Mouse (Mus musculus) cerebellum, postnatal 4 days (tissue): Measurements from ENCODE around the gene Sypl2.
"Not testable (repeated sequence)": the region's sequence is repeated elsewhere in the genome, so short reads cannot be mapped to it uniquely, and the experiment has no call there.

Experiments
- DNase-seq, 2 experiments: peaks; one replicate each; pipeline ENCODE4 v3.0.0; 2022; ENCODE audit warnings: low spot score in 2 of 2, mixed read lengths in 1 of 2

Gene Sypl2

GRCm38 (mm10) chr3:108226558-108227350 lies at the start of gene Sypl2:
Gene Sypl2, minus strand, starts transcription at chr3:108226648.
- peak in 1 of 2 experiments; percentile 43 for DNase-seq

- DNase-seq = no peak
Measured at GRCm38 (mm10) chr3:108259319-108259718, 32.9 kb upstream of the Sypl2 start.

- DNase-seq = no peak
Measured at GRCm38 (mm10) chr3:108257831-108258500, 31.5 kb upstream of the Sypl2 start.

DNA sequence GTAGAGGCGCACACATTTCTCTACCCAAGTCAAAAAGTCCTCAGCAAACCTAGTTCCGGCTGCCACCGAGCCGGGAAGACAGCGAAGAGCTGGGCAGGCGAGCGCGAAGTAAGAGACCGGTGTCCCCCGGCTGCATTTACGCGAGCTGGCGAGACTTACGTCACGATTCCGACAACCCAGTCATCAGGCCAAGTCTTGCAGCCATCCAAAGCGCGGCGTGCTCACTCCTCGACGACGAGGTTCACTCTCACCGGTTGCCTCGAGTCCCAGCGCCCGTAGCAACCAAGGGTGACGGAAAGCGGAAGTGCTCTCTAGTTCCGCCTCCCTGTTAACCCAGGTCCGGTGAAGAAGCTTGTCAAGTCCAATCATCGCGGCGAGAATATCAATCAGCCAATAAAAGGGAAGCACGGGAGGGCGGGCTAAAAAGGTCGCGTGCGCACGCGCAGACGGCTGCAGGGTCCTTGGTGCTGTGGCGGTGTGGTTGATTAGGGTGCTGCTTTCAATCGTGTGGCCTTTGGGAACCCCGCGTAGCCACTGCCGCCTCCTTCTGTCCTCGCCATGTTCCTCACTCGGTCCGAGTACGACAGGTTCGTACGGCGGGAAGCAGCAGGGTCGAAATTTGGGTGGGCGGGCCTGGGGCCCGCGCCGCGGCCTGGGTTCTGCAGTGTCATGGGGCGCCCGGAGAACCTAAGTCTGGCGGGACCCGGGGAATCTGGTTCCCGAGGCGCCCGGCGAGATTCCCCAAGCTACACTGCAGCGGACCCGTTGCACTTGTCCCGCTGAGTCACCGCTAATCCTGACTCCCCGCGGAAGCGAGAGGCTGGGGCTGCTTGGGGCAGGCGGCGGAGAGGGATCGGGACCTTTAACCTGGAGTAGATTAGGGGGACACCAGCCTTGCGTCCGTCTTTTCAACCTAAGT lies 30.5 kb upstream of the Sypl2 start, which contains the start of gene Psma5:
TSS of gene Psma5 (plus strand) at position 208 of the 919 bp plus-strand sequence.
- DNase-seq = peak; percentile 91 to 95

DNA sequence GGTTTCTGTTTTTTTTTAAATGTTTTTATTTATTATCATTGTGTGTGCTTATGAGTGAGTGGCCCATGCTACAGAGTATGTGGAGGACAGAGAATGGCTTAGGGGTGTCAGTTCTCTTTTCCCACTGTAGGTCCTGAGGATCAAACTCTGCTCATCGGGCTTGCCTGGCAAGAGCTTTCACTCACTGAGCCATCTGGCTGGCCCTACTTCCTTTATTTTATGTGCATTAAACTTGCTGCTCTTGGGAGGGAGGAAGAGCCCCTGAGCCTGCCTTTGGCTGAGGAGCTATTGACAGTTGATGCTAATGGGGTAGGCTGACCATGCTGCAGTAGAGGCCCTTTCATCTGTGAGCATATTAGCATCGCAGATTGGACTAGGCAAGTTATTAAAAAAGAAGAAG lies 20.4 kb upstream of the Sypl2 start:
- no peak for DNase-seq

- no peak for DNase-seq
Measured at GRCm38 (mm10) chr3:108241243-108241839, 14.9 kb upstream of the Sypl2 start.

DNA sequence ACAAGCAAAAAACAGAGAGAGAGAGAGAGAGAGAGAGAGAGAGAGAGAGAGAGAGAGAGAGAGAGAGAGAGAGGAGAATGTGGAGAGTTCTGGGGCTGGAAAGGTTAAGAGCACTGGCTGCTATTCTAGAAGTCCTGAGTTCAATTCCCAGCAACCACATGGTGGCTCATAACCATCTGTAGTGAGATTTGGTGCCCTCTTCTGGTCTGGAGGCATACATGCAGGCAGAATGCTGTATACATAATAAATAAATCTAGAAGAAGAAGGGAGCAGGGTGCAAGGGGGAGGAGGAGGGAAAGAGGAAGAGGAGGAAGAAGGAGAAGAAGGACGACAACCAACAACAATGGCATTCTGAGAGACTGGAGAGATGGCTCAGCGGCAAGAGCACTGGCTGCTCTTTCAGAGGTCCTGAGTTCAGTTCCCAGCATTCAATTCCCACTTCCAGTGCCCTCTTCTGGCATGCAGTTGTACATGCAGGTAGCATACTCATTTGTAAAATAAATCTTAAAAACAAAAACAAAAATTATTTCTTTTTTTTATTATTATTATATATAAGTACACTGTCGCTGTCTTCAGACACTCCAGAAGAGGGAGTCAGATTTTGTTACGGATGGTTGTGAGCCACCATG lies 11.1 kb upstream of the Sypl2 start:
- DNase-seq = not testable (repeated sequence)

- DNase-seq = no peak
Measured at GRCm38 (mm10) chr3:108231646-108232045, 5.2 kb upstream of the Sypl2 start.

- DNase-seq = no peak
Measured at GRCm38 (mm10) chr3:108227521-108227920, 1.1 kb upstream of the Sypl2 start.

DNA sequence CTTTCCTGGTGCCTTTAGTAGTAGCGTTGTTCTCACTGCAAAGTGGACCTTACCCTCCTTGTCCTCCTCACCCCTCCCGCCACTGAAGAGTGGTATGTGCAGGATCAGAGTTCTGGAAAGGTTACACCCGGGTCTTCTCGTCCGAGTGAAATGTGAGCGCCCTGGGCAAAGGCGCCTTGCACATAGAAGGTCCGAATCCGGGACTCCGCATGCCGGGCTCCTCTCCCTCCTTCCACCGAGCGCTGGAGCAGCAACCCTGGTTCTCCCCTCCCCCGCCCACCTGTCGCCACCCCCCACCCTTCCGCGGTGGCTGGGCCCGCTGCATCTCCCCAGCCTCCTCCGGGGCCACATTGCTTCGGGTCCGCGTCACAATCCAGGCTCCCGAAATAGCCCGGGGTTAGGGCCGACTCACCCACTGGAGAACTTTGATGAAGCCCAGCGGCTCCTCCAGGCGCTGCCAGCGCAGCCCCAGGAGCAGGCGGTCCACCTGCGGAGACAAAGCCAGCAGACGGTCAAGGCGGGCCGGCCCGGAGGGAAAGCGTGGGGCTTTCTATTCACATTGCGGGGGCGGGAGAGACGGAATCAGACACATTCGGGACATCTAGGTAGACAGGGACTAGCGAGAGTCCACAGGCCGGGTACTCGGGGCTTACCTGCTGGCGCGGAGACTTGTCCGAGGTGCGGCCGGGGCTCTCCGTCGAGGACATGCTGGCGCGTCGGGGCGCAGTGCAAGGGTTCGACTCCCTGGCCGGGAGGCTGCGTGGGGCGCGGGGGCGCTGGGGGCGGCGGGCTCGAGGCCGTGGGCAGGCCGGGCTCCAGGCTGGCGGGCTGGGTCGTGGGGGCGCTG lies 514 bp downstream of the Sypl2 start:
- no peak for DNase-seq

DNA sequence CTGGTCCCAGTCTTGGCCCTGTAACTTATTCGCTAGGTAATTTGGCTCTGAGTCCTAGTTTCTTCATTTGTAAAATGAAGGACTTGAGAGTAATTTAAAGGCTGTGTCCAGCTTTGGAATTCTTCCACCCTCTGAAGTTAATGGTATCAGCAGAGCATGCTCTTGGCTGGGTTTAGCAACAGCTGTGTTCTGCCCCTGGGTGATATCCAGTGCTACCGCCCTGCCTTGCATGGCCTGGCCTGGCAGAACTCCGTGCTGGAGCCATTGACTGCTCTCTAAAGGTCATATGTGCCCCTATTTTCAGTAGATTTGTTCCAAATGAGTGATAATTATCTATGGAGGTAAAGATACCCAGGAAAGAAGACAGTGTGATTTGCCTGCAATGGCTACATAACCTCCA lies 5.8 kb downstream of the Sypl2 start:
- no peak for DNase-seq

GRCm38 (mm10) chr3:108214734-108215133 lies 11.7 kb downstream of the Sypl2 start:
- no peak for DNase-seq

- DNase-seq = peak in 1 of 2 experiments; percentile 31
Measured at GRCm38 (mm10) chr3:108212406-108212805, 14.0 kb downstream of the Sypl2 start.

GRCm38 (mm10) chr3:108211845-108212244 lies 14.6 kb downstream of the Sypl2 start:
- DNase-seq = no peak

GRCm38 (mm10) chr3:108210771-108211139 lies 15.7 kb downstream of the Sypl2 start, which contains the start of gene Atxn7l2:
Gene Atxn7l2, minus strand, starts transcription at chr3:108210934.
- DNase-seq = peak; percentile 53 to 76

GRCm38 (mm10) chr3:108209946-108210770 lies 16.3 kb downstream of the Sypl2 start:
- DNase-seq = peak; percentile 78 to 93

- no peak for DNase-seq
Measured at GRCm38 (mm10) chr3:108209536-108209935, 16.9 kb downstream of the Sypl2 start.

GRCm38 (mm10) chr3:108209001-108209400 lies 17.4 kb downstream of the Sypl2 start:
- no peak for DNase-seq

GRCm38 (mm10) chr3:108206731-108207375 lies 19.6 kb downstream of the Sypl2 start:
- DNase-seq = peak in 1 of 2 experiments; percentile 55
